Mouse (Mus musculus) layer of hippocampus, adult 8-10 months (tissue): ENCODE results near the gene Sesn3. TPM values are rescaled to one million over a fixed set of nuclear protein-coding genes. Genes with fewer than 3 reads are reported as not detected.
"Not testable (repeated sequence)": the region's sequence is repeated elsewhere in the genome, so short reads cannot be mapped to it uniquely, and the experiment has no call there.

ENCODE experiments used
- DNase-seq, 2 experiments: peaks; one replicate each; pipeline ENCODE4 v3.0.0; 2022; ENCODE audit warnings: low spot score in 2 of 2
- total RNA-seq, 4 experiments: library from RNA; stranded (reverse); gene quantifications; 2 replicates each; pipeline ENCODE4 v1.2.4; 2022

Gene Sesn3
- total RNA-seq = 10 to 100 TPM; 57.5 to 84.9 (median 73.2) TPM

DNA sequence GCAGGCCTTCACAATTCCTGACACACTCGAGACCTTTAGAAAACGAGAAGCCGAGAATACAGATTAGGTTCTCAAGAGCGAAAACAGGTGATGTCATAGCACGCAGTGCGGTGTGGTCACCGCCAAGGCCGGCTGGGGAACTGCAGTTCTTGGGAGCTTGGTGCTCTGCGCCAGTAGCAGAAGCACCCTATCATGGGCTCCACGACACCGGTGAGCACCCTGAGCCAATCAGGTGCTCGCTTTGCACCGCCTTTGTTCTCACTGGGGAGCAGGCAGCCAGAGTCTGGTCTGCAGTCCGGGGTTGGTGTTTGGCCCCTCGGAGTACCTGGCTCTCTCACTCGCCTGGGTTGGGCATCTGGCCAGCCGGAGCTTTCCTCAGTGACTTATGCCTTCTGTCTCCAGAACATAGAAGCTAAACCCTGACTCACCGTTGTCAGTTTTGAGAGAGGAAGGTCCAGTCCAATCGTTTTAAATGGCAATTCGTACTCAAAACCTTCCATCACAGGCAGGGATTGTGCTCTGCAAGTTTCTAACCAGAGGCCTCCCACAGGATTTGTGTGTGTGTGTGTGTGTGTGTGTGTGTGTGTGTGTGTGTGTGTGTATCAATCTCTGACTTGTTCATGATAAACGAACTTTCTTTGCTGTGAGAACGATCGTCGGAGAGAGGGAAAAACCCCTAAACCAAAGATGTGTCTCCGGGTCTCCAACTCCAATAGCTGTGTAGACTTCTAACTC, at the start of gene Sesn3:
Gene Sesn3, plus strand, starts transcription at position 82 of the 735 bp plus-strand sequence.
- peak; percentile 62 to 67 for DNase-seq

DNA sequence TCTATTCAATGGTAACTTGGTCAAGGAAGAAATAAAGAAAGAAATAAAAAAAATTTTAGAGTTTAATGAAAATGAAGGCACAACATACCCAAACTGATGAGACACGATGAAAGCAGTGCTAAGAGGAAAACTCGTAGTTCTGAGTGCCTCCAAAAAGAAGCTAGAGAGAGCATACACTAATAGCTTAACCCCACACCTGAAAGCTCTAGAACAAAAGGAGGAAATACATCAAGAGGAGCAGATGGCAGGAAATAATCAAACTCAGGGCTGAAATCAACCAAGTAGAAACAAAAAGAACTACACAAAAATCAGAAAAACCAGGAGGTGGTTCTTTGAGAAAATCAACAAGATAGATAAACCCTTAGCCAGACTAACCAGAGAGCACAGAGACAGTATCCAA, 47.8 kb upstream of the Sesn3 start:
- DNase-seq = not testable (repeated sequence)

DNA sequence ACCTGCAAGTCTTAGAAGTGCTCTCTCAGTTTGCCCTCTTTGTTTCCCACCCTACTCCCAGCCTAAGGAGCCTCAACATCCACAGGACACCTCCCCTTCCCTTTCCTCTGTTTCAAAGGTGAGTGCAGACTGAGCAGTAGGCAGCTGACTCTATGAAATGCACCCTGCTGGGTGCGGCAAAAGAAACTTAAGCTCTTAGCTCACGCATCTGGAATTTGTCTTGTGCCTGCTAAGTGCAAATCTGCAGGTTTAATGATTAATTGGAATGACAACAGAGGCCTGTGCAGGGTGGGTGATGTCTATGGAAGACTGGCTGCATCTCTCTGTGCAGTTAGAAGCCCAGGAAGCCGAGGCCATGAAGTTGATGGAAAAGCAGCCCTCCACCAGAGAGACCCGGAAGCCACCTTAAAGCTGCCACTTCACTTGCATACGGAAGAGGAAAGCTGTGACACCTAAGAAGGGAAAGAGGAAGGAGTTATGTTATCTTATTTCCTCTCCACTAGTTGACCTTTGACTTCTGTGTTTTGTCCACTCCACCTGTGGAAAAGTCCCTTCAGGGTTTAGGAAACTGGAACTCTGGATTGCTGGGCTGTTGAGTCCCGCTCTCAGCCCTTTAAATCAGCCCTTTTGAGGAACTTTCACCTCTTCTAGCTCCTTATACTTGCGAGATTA, 41.0 kb upstream of the Sesn3 start:
- DNase-seq = no peak

DNA sequence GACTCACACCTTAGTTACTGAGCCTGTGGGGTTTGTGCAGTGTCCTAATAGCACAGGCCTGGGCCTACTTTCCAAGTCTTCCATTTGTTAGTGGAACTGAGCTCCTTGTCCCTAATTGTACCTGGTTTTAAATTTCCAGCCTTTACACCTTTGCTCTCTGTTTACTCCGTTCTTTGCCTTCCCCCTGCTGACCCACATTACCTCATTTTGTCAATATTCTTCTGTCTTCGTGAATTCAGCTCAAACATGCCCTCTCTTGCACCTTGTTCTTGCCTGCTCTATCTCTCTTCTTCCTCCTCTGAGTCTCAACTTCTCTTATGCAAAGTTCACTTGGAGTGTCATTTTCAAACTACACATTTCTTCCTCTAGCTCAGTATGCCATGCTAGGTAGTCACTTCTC, 39.6 kb upstream of the Sesn3 start:
- no peak for DNase-seq

DNA sequence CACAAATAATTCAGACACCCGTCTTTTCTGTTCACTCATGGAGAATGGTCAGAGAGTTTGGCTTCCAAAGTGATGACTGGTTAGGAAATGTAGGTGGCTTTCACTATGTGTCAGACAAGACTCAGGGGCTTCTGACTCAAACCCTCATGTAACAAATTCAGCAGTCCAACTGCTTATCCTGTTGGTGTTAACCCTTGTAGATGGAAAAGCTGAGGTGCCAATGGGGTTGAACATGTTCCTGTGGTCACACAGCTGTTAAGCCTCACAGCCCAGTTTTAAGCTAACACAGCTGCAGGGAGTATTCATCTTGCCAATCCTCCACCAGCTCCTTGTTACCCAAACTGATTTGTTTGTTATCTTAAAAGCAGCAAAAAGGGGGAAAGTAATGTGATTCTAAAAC, 33.9 kb upstream of the Sesn3 start:
- not testable (repeated sequence) for DNase-seq

DNA sequence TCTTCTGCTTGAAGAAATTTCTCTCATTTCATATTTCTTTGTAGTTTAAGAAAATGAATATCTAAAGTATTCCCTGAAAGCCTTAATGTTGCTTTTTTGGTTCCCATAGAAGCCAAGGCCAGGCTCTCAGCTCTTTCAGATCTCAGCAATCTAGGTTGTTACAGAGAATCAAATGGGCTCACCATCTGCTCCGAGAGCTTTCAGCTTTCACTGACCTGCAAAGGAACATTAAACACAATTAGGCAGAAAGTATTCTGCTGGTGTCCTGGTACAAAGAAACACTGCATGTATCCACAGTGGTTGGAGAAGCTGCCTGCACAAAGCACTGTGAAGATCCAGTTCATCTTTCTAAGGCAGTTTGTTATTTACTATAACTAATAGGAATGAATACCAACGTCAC, 32.6 kb upstream of the Sesn3 start:
- no peak for DNase-seq

DNA sequence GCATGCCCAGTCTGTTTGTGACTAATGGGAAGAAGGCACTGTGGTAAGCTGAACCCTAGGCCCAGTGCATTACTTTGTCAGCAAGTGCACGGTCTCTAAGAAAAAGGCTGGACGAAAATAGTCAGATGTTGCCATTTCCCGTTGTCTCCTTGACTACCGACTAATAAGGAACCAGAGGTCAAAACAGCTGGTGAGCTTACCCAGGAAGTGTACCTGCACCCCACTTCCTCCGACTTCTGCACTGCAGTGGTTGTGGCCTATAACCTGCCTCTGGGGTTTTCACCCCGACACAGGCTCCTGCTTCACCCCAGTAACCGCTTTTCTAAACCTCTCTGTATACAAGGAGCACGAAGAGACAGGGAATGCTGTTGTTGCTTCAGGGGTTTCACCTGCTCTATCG, 30.3 kb upstream of the Sesn3 start:
- no peak for DNase-seq

DNA sequence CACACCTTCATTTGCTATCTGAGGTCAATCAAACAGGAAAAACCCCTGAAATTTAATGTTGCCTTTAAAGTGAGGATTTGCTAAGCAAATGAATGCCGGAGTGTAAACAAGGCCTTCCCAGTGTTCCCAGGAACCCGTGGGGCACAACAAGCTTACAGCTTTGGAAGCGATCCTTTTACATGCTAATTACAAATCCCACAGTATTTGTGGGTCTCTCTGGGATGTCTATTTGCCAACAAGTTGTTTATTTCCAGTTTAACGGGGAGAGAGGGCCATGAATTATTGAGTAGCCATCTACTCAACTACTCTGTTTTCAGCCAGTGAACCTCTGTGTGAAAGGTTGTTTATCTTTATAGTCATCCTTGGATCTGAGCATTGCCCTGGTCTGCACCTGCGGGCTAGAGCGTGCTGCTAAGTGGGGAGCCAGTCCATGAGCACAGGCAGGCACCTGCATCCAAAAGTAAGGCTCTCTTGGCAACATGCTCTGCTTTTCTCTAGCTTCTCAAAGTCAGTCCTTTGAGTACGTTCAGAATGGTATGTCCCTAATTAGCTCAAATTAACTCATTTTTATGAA, 29.8 kb upstream of the Sesn3 start:
- DNase-seq = no peak

DNA sequence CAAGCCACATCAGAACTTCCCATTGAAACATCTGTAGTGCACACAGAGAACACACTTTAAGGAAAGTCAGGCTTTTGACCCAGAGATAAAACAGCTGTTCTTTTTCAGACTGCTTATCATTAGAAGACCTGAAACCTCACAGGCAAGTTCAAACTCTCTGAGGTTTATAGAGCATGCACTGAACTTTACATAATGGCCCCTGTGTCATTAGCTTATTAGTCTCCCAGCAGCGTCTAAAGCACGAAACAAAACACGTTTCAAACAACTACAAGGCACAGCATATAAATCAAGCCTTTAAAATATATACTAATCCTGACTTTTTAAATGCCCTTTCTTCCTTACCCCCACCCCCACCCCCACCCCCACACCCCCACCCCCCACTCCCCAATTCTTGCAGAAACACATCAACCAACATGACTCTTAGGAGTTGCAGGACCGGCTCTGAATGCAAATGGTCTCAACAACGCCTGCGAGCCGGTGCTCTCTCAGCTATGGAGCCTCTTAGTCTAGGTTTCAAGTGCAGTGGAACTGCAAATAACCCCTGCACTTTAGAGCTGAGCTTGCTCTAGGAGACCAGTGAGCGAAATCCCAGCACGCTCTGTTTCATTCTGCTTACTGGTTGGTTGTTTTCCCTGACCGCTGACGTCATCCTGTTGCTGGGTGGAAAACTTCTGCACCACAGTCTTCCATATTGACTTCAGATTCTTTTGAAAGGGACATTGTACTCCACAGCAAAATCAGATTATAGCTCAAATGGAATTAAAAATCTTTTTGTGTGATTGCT, 28.7 kb upstream of the Sesn3 start:
- DNase-seq = peak; percentile 36 to 41

DNA sequence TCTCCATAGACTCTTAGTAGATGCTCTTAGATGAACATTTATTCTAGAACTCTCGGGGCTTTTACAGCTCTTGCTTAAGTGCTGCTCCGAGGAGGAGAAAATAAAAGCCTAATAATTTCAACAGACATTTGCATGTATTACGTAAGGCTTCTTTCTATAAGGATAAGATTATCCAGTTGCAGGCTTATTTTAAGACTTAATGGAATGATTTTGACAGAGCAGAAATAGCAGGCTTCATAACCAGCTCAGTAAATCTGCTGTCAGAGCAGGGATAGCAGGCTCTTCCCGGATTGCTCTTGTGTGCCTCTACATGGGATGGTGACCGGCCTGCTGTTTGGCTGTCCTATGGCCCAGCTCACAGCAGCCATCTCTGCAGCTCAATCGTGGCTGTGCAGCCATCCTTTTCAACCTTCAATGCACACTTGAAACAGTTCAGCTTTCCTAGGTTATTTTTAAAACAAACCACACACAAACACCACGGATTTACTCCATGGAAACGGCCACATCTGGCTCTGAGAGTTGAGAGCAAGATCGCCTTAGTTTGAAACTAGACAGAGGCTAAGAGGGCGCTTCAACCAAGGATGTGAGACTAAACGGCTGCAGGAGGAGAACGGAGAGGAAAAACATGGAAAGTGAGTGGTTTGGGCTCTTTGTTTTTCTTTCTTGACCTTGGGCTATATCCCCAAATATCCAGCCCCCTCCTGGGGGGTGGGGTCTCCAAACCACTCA, 27.2 kb upstream of the Sesn3 start:
- no peak for DNase-seq

DNA sequence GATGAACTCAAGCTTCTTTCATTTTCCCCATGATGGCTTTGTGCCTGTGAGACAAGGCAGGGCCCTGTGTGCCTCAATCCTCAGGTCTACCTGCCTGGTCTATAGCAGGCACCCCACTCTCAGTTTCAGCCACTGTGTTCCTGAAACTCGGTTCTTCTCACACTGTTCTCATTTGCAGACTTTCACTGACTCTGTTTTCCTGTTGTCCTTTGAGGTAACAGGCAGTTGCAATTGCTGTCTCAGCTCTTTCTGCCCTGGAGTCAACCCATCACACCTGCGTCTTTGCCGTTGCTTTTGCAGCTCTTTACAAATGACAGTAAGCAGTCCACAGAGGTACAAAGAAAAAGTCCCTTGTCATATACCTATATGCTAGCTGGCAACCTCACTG, 26.7 kb upstream of the Sesn3 start:
- DNase-seq = no peak

DNA sequence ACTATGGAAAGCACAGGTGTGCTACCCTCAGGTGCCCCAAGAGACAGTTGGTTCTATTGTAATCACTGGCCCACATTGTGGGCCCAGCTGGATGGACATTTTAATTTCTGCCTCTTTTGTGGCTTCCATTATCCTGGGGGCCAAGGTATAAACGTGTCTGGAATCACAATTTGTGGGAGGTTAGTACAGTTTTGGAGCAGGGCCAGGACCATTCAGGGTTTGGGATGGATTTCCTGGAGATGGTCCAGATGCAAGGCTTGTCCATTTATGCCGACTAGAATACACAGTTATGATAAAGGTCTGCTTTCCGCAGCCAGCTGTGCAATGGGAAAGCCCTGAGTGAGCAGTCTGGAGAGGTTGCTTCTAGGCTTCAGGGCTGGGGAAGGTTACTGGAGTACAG, 13.7 kb upstream of the Sesn3 start:
- DNase-seq = no peak

DNA sequence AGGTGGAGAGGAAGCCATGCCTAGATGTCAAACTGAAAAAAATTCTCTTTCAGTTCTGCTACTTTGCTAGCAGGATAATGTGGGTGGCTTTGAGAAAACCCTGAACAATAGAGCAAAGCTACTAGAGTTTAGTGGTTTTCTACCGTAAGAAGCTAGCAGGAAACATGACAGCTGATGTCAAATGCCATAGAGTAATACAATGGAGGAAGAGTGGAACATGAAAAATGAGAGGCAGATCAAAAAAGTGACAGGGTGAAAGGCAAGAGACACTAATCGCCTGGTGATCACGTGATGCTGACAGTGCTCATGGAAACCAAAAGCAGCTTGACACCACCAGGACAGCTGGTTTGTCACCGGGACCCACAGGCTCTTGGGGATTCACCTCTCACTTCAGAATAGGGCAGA, 12.3 kb upstream of the Sesn3 start:
- DNase-seq = no peak

DNA sequence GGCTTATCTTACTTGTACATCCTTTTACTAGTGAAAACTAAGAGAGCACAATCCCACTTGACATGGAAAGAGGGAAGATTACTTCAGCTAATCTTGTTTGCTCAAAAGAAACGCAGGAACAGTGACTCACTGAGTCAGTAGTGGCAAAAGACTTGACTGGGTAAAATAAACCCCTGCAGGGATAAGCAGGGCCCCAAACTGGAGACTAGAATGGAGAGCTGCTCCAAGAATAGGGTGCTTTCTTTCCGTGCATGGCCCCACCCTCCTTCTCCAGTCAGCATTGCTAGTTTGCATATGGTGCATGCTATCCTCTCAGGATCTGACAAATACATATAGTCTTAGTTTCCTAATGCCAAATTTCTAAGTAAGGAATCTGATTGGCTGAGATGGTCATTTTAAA, 8.4 kb upstream of the Sesn3 start:
- DNase-seq = no peak

DNA sequence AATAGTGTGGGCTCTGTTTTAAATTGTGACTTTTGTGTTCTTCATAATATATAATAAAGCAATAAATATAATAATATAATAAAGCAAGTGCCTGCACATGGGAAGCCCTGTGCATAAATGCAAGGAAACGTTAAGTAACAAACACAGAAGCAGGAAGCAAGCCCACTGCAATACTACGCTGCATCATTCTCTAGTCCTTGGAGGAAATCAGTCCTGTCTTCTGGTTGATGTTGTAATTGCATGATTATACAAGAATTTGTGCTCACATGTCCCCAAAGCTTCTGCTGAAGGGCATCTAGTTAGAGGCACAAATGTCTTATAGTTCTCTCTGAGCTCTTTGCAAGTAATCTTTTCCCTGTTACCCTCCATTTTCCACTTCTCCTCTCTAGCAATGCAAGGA, 6.3 kb upstream of the Sesn3 start:
- DNase-seq = no peak

DNA sequence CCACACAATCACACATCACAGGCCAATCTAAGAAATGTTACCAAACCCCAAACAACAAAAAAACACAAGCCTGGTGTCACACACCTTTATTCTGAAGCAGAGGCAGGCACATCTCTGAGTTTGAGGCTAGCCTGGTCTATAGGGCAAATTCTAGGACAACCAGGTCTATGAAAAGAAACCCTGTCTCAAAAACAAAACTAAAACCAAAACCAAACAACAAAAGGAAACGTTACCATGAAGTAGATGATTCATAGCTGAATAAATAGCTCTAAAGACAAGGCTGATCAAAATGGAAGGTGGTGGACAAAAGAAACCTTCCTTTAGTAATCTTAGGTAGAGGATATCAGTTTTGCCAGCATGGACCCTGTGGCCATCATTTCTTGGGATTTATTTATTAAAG, 1.9 kb upstream of the Sesn3 start:
- DNase-seq = no peak

DNA sequence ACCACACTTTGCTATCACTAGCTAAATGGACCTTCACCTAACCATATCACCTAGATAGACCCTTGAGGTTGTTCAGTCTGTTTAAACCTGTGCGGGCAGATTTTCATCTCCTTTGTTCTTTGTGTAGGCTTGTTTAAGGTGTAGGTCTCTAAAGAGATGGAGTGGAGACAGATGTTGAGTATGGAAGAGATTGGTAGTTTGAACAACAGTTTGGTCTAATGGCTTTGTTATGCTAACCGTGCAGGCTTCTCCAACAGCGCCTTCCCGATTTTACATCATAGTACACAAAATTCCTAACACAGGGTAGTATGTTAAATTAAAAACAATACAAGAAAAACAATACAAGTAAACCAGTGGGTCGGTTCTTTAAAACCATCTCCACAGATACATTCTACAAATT, 281 bp upstream of the Sesn3 start:
- no peak for DNase-seq

DNA sequence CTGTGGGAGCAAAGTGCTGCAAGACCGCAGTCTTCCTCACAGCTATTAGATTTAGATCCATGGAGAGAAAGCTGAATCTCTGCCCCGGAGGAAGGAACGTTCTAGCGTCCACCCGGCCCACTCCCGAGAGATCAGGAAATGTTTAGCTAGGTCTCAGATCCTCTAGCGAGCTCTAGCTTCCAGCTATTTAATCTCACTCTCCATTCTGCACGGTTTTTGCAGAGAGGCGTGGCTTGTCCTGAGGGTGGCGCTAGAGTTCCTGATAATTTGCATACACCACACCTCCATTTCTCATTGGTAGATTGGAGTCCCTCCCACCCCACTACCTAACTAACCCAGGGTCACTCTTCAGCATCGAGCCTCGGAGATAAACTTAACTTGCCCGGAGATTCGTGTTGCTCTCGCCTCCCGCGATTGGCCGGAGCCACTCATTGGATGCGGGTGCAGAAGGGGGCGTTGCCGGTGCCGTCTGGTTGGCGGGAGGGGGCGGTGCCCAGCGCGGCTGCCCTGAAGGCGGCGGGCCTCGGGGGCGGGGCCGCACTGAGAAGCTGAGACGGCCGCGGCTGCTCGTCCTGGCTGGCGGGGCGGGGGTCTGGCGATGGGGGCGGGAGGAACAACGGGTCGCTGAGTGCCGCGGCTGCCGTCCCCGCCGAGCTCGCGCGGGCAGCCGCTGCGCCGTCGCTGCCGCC, 1.1 kb downstream of the Sesn3 start:
- peak; percentile 99 for DNase-seq

DNA sequence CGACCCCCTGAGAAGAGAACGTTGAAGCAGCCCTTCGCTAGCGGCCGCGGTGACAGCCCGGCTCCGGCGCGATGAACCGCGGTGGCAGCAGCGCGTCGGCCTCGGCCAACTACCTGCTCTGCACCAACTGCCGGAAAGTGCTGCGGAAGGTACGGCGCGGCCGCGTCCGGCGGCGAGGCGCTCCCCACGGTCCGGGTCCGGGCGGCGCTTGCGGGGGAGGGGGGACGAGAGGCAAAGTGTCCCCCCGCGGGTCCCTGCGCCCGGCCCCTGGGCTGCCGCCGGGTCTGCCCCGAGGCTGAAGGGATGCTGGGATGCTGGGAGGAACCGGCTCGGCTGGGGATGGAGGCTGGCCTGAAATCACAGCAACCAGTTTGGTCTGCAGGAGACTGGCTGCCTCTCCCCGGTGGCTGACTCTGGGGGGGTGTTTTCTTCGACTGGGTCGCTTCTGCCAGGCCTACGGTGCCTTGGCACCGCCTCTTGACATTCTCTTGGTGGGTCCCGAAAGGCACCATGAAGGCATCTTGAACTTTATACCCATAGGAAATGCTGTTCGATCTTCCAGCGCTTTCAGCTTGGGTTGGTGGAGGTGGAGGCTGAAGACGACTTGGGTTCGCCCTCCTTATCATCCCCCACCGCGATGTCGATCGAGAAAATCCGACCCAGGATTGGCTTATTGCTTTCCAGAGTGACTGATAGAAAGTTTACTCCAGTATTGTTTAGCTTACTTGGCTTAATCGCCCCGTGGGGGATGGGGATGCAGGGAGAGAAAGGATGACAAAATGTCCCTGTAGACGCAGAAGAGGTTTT, 1.8 kb downstream of the Sesn3 start:
- peak; percentile 44 to 45 for DNase-seq
